Mouse (Mus musculus) ovary, adult 10 weeks (tissue): Measurements from ENCODE around the gene Cdc37l1. TPM values are rescaled to one million over a fixed set of nuclear protein-coding genes. Genes with fewer than 3 reads are reported as not detected.

Experiments
- polyA plus RNA-seq: library from polyadenylated mRNA; stranded (reverse); fragments of 350-450 nt; fragmentation: Illumina TruSeq; extraction: RNeasy Lipid Tissue Mini Kit (QIAGEN cat#74804); gene quantifications from one replicate; pipeline ENCODE4 v1.2.3, GENCODE M21; 2014

The Cdc37l1 gene
- polyA plus RNA-seq, result 78.9 TPM

GRCm38 (mm10) chr19:28990194-28990589 lies at the start of gene Cdc37l1:
Gene Cdc37l1, plus strand, starts transcription at chr19:28990352.

GRCm38 (mm10) chr19:28963842-28964551 lies 26.2 kb upstream of the Cdc37l1 start, which contains the start of gene Plpp6:
Gene Plpp6, plus strand, starts transcription at chr19:28963953.

GRCm38 (mm10) chr19:28967652-28968051 lies 22.5 kb upstream of the Cdc37l1 start, which contains the start of gene 4430402I18Rik:
Gene 4430402I18Rik, minus strand, starts transcription at chr19:28967800.

GRCm38 (mm10) chr19:29047334-29048170 lies 57.4 kb downstream of the Cdc37l1 start, which contains the start of gene Ak3:
Gene Ak3, minus strand, starts transcription at chr19:29047961.

Other genes with a start within 250 kb of the Cdc37l1 start
- 9.4 TPM for gene Slc1a1, start 155.3 kb upstream of the Cdc37l1 start, polyA plus RNA-seq
- 39.5 TPM for gene Plpp6, start 26.4 kb upstream of the Cdc37l1 start, polyA plus RNA-seq
- 4.0 TPM for gene 4430402I18Rik, start 22.6 kb upstream of the Cdc37l1 start, polyA plus RNA-seq
- 205 TPM for gene Ak3, start 57.6 kb downstream of the Cdc37l1 start, polyA plus RNA-seq
- gene Rcl1, start 111.0 kb downstream of the Cdc37l1 start, polyA plus RNA-seq, result 4.5 TPM